Mouse (Mus musculus) embryonic facial prominence, embryonic 10.5 days (tissue): ENCODE data around the gene Wdr81. TPM values are rescaled to one million over a fixed set of nuclear protein-coding genes. Genes with fewer than 3 reads are reported as not detected.

Source experiments
- DNase-seq: peaks from one replicate; pipeline ENCODE4 v3.0.0-alpha.2; 2017; ENCODE audit warnings: low spot score
- H3K27ac ChIP-seq: fragments of 300-500 bp; sonication (generic); replicated peaks from 2 replicates; pipeline ENCODE4 v1.5.1; 2016; ENCODE audit warnings: mild to moderate bottlenecking
- H3K27me3 ChIP-seq: fragments of 300-500 bp; sonication (generic); replicated peaks from 2 replicates; pipeline ENCODE4 v1.6.1; 2016; ENCODE audit warnings: low read depth, mild to moderate bottlenecking; ENCODE audit not compliant: poor library complexity, severe bottlenecking
- H3K36me3 ChIP-seq: fragments of 300-500 bp; sonication (generic); replicated peaks from 2 replicates; pipeline ENCODE4 v1.6.1; 2016; ENCODE audit warnings: mild to moderate bottlenecking, moderate library complexity
- H3K4me1 ChIP-seq: fragments of 300-500 bp; sonication (generic); 2 replicates; pipeline ENCODE4 v1.6.1; 2016
- H3K4me3 ChIP-seq: fragments of 300-500 bp; sonication (generic); 2 replicates; pipeline ENCODE4 v1.5.1; 2016; ENCODE audit warnings: mild to moderate bottlenecking, moderate library complexity
- H3K9me3 ChIP-seq: fragments of 300-500 bp; sonication (generic); 2 replicates; pipeline ENCODE4 v1.6.1; 2016; ENCODE audit warnings: mild to moderate bottlenecking
- WGBS: fragments of 180-500 bp; shearing (Covaris S2); methylation state at CpG from one replicate; pipeline ENCODE4 v1.1.7; 2016; 5-methylcytosine and 5-hydroxymethylcytosine counted together
- polyA plus RNA-seq: library from polyadenylated mRNA; unstranded; fragments of >200 nt; fragmentation: Nextera tagmentation; extraction: Ambion mirVana; gene quantifications from 2 replicates; pipeline ENCODE4 v1.2.1, GENCODE M21; 2016

Wdr81 gene
- polyA plus RNA-seq, 1 experiment from 2014 or later: 6.0 TPM

GRCm38 (mm10) chr11:75443711-75444110 is 10.8 kb downstream of the Wdr81 start:
- H3K36me3 ChIP-seq: peaks cover 53% of the 10 kb centered on the region
- H3K27me3 ChIP-seq: no peaks in the 10 kb centered on the region
- no peaks in the 10 kb centered on the region for H3K9me3 ChIP-seq
- peaks cover 15% of the 10 kb centered on the region for H3K4me1 ChIP-seq
- DNase-seq: no peak
- WGBS: 46% methylated on average over 8 of the region's 8 CpGs
- H3K4me3 ChIP-seq: no peak overlapping the region
- H3K27ac ChIP-seq: no peak overlapping the region

GRCm38 (mm10) chr11:75441601-75442000 is 12.9 kb downstream of the Wdr81 start:
- Histone ChIP-seq H3K27ac (no peak overlapping the region), H3K27me3 (no peaks in the 10 kb centered on the region), H3K4me1 (peaks cover 15% of the 10 kb centered on the region), H3K36me3 (peaks cover 33% of the 10 kb centered on the region), H3K9me3 (no peaks in the 10 kb centered on the region), H3K4me3 (no peak overlapping the region)
- DNase-seq: no peak
- WGBS: 93% methylated on average over 16 of the region's 16 CpGs

GRCm38 (mm10) chr11:75441034-75441433 is 13.5 kb downstream of the Wdr81 start:
- H3K27ac ChIP-seq: no peak overlapping the region
- no peak overlapping the region for H3K4me3 ChIP-seq
- peaks cover 33% of the 10 kb centered on the region for H3K36me3 ChIP-seq
- H3K4me1 ChIP-seq: peaks cover 15% of the 10 kb centered on the region
- no peaks in the 10 kb centered on the region for H3K27me3 ChIP-seq
- H3K9me3 ChIP-seq: no peaks in the 10 kb centered on the region
- DNase-seq: no peak
- WGBS: 89% methylated on average over 7 of the region's 7 CpGs

- WGBS: 88% methylated on average over 3 of the region's 3 CpGs
Observed at GRCm38 (mm10) chr11:75439951-75440350, 14.6 kb downstream of the Wdr81 start.

GRCm38 (mm10) chr11:75439363-75439762 is 15.2 kb downstream of the Wdr81 start, which contains the start of gene Serpinf2:
Serpinf2 (minus strand) TSS chr11:75439591.
- WGBS: 91% methylated on average over 6 of the region's 6 CpGs
- Histone ChIP-seq H3K27ac (no peak within 1 kb of the TSS), H3K9me3 (peaks cover 2% of the 10 kb centered on the region; the same call in 1 of the 2 replicates), H3K4me3 (no peak within 1 kb of the TSS), H3K36me3 (peaks cover 21% of the 10 kb centered on the region), H3K4me1 (peaks cover 10% of the 10 kb centered on the region), H3K27me3 (no peaks in the 10 kb centered on the region)
- no peak for DNase-seq

More at GRCm38 (mm10) chr11:75439951-75440350, 14.6 kb downstream of the Wdr81 start:
- H3K27ac ChIP-seq: no peak overlapping the region
- H3K4me1 ChIP-seq: peaks cover 15% of the 10 kb centered on the region
- H3K36me3 ChIP-seq: peaks cover 26% of the 10 kb centered on the region
- H3K27me3 ChIP-seq: no peaks in the 10 kb centered on the region
- no peaks in the 10 kb centered on the region for H3K9me3 ChIP-seq
- no peak overlapping the region for H3K4me3 ChIP-seq
- no peak for DNase-seq

GRCm38 (mm10) chr11:75438804-75439203 is 15.7 kb downstream of the Wdr81 start:
- Histone ChIP-seq H3K9me3 (peaks cover 6% of the 10 kb centered on the region; the same call in 1 of the 2 replicates), H3K4me3 (no peak overlapping the region), H3K4me1 (peaks cover 5% of the 10 kb centered on the region), H3K27ac (no peak overlapping the region), H3K27me3 (no peaks in the 10 kb centered on the region), H3K36me3 (peaks cover 16% of the 10 kb centered on the region)
- 87% methylated on average over 3 of the region's 3 CpGs for WGBS
- no peak for DNase-seq

- Histone ChIP-seq H3K27me3 (no peaks in the 10 kb centered on the region), H3K4me3 (no peak overlapping the region), H3K9me3 (peaks cover 6% of the 10 kb centered on the region; the same call in 1 of the 2 replicates), H3K27ac (no peak overlapping the region), H3K4me1 (no peaks in the 10 kb centered on the region), H3K36me3 (peaks cover 13% of the 10 kb centered on the region)
- WGBS: 85% methylated on average over 13 of the region's 13 CpGs
- no peak for DNase-seq
Observed at GRCm38 (mm10) chr11:75438194-75438593, 16.3 kb downstream of the Wdr81 start.

GRCm38 (mm10) chr11:75434138-75434537 is 20.4 kb downstream of the Wdr81 start:
- WGBS: 85% methylated on average over 5 of the region's 5 CpGs
- no peaks in the 10 kb centered on the region for H3K27me3 ChIP-seq
- DNase-seq: no peak
- no peak overlapping the region for H3K4me3 ChIP-seq
- H3K4me1 ChIP-seq: no peaks in the 10 kb centered on the region
- H3K9me3 ChIP-seq: peaks cover 6% of the 10 kb centered on the region; the same call in 1 of the 2 replicates
- no peak overlapping the region for H3K27ac ChIP-seq
- no peaks in the 10 kb centered on the region for H3K36me3 ChIP-seq

GRCm38 (mm10) chr11:75431307-75431706 is 23.2 kb downstream of the Wdr81 start:
- H3K9me3 ChIP-seq: peaks cover 6% of the 10 kb centered on the region; the same call in 1 of the 2 replicates
- no peak for DNase-seq
- no peak overlapping the region for H3K27ac ChIP-seq
- 85% methylated on average over 11 of the region's 11 CpGs for whole genome bisulfite sequencing
- H3K36me3 ChIP-seq: no peaks in the 10 kb centered on the region
- no peaks in the 10 kb centered on the region for H3K4me1 ChIP-seq
- no peaks in the 10 kb centered on the region for H3K27me3 ChIP-seq
- H3K4me3 ChIP-seq: no peak overlapping the region

GRCm38 (mm10) chr11:75429019-75429705 is 25.4 kb downstream of the Wdr81 start:
- 84% methylated on average over 9 of the region's 9 CpGs for WGBS
- Histone ChIP-seq H3K4me3 (no peak overlapping the region), H3K36me3 (no peaks in the 10 kb centered on the region), H3K4me1 (no peaks in the 10 kb centered on the region), H3K9me3 (peaks cover 1% of the 10 kb centered on the region; the same call in 1 of the 2 replicates), H3K27ac (no peak overlapping the region), H3K27me3 (no peaks in the 10 kb centered on the region)
- DNase-seq: no peak

- peaks cover 35% of the 10 kb centered on the region for H3K4me1 ChIP-seq
- peaks cover 6% of the 10 kb centered on the region for H3K36me3 ChIP-seq
- no peak overlapping the region for H3K4me3 ChIP-seq
- WGBS: 93% methylated on average over 3 of the region's 3 CpGs
- H3K27ac ChIP-seq: no peak overlapping the region
- no peak for DNase-seq
- no peaks in the 10 kb centered on the region for H3K27me3 ChIP-seq
- no peaks in the 10 kb centered on the region for H3K9me3 ChIP-seq
Observed at GRCm38 (mm10) chr11:75424459-75424858, 30.1 kb downstream of the Wdr81 start.

- no peaks in the 10 kb centered on the region for H3K27me3 ChIP-seq
- H3K36me3 ChIP-seq: peaks cover 6% of the 10 kb centered on the region
- no peak overlapping the region for H3K27ac ChIP-seq
- H3K9me3 ChIP-seq: no peaks in the 10 kb centered on the region
- peaks cover 35% of the 10 kb centered on the region for H3K4me1 ChIP-seq
- WGBS: 94% methylated on average over 9 of the region's 9 CpGs
- H3K4me3 ChIP-seq: no peak overlapping the region
- DNase-seq: no peak
Observed at GRCm38 (mm10) chr11:75424033-75424432, 30.5 kb downstream of the Wdr81 start.

GRCm38 (mm10) chr11:75423091-75423490 is 31.4 kb downstream of the Wdr81 start:
- no peak for DNase-seq
- H3K4me3 ChIP-seq: no peak overlapping the region; the same call in 1 of the 2 replicates
- peak overlapping the region; percentile 87 for H3K27ac ChIP-seq
- H3K36me3 ChIP-seq: peaks cover 7% of the 10 kb centered on the region
- no peaks in the 10 kb centered on the region for H3K9me3 ChIP-seq
- WGBS: 92% methylated on average over 3 of the region's 3 CpGs
- no peaks in the 10 kb centered on the region for H3K27me3 ChIP-seq
- peaks cover 35% of the 10 kb centered on the region for H3K4me1 ChIP-seq
